Mouse (Mus musculus): Measurements from ENCODE around the gene Hspa8.
A peak's percentile ranks its signal among the peaks of the same experiment; 100 is the strongest.

DNA sequence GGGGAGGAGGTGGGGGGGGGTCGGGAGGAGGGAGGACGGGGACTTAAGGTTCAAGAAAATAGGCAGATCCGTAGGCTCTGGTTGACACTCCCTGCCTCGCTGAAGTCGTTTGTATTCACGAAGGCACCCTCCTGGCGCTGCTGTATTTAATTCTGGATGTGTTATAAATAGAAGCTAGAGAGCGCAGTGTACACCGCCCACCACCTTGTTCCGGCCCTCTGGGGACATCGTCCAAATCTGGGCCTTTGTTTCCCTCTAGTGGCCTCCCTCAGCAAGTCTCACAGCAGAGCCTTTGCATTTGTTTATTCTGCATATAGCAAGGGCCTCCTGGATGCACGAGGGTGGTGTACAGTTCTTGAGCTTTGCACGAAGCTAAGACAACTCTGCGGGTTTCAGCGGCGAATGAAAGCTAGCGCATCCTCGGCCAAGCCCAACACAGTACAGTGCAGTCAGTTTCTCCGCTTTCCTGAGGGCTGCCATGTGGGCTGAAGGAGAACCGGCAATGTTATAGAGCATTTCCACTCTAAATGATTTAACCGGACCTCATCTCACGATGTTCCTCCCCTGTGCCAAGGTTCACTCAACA, 43.0 kb upstream of the Hspa8 start:
- TF ChIP-seq CTCF (IDR thresholded peaks at IDR 0.05; ENCODE audit: low read depth) (peak; percentile 74), EP300 (IDR thresholded peaks at IDR 0.05; ENCODE audit: low read depth) (no peak)
